Mouse (Mus musculus) thymus, postnatal 0 days (tissue): Measurements from ENCODE around the gene Omt2b. TPM values are rescaled to one million over a fixed set of nuclear protein-coding genes. Genes with fewer than 3 reads are reported as not detected.
"Not testable (repeated sequence)": the region's sequence is repeated elsewhere in the genome, so short reads cannot be mapped to it uniquely, and the experiment has no call there.

Source experiments
- DNase-seq: peaks from one replicate; pipeline ENCODE4 v3.0.0-alpha.2; 2015; ENCODE audit warnings: low spot score
- polyA plus RNA-seq: library from polyadenylated mRNA; unstranded; fragments of >200 nt; fragmentation: Nextera tagmentation; extraction: Ambion mirVana; gene quantifications from 2 replicates; pipeline ENCODE4 v1.2.1, GENCODE M21; 2015

Gene Omt2b
- 0.21 and 0.68 TPM in 2 replicates for polyA plus RNA-seq

DNA sequence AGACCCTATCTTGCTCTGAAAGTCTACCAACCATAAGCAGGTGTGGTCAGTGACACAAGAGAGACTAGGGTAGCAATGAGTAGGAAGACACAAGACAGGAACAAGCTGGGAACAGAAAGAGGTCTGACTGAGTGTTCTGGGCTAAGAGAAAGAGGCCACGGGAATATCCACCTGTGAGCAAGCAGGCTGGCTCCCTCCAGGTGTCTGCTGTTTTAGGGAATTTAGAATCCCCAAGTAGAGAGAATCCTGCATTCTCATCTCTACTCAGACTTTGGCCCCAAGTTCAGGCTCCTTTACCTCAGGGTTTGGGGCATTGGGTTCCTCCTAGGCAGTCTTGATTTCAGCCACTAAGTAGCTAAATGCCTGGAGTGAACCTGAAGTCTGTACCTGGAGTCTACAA is at the start of gene Omt2b:
TSS of gene Omt2b (plus strand) at position 301 of the 400 bp plus-strand sequence.
- not testable (repeated sequence) for DNase-seq

DNA sequence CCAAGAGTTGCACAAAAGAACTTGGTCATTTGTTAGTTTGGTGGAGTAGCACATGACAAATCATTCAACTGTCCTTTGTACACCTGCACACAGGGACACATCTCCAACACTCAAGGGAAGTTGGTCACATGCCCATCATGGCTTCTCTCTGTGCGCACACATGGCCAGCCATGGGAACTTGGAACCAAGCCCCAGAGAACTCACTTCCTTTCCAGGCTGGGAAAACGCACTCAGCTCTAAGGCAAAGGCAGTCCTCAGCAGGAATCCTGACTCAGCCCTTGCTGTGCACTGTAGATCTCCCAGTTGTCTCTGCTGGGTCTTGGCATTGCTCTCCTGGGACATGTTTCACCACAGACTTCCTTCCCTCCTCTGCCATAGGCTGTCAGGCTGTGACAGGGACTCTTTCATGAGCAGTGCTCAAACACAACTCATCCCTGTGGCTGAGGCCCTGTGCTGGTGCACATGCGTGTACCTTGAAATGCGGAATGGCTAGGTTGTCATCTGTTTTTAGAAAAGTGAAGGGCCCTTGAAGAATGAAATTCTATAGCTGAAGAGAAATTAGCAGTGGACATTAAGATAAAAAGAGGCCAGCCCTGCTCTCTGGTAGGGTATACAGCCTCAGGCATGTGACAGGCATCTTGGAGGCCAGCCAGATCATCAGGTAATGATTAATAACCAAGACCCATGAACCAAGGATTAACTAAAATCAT is 45.2 kb upstream of the Omt2b start:
- not testable (repeated sequence) for DNase-seq

DNA sequence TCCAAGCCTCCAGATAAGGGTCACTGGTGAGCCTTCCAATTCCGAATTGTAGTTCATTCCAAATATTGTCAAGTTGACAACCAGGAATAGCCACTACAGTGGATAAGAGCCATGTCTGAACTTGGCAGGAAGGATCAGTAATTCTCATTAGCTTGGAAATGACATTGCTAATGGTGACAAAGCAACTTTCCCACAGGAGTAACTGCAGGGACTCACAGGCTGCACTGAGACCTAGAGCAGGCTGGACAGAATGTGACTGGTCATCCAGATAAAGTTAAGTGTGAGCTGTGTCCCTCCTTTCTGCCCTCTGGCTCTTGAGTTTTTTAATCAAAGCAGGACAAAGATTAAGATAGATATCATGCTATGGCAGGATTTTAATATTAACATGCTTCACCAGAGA is 38.3 kb upstream of the Omt2b start:
- DNase-seq: not testable (repeated sequence)

DNA sequence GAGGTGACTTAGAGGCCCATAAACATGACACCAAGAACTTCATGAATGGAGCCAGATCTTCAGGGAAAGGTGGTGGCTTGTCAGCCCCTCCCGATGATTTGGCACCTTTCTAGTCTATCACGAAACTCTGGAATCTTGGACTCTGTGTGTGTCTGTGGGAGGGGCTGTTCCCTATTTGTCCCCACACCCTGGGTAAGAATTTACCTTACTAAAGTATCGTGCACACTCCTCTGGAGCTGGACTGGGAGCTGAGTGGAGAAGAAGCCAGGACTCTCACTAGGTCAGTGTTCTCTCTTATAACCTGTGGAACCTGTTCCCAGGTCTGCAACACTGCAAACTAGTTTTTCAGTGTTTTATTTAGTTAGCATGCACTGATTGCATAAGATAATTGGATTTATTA is 37.7 kb upstream of the Omt2b start, which contains the start of gene Gm10639:
TSS of gene Gm10639 (plus strand) at position 201 of the 400 bp plus-strand sequence.
- DNase-seq: not testable (repeated sequence)

DNA sequence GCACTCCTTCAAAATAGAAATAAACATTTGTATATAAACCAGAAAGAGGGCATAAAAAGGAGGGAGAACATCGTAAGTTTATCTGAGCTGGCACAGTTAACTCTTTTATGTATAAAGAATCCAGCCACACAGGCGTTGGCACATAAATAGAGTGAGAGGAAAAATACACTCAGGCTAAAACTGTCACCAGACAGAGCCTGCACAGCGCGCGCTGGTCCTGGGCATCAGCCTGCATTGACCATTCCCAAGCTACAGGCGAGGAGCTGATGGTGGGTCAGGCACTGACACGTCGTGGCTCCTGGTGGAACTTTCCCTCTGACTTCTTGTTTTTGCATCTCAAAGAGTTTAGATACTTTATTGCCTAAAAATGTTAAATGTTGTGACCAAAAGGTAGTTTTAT is 34.9 kb upstream of the Omt2b start:
- DNase-seq: not testable (repeated sequence)

DNA sequence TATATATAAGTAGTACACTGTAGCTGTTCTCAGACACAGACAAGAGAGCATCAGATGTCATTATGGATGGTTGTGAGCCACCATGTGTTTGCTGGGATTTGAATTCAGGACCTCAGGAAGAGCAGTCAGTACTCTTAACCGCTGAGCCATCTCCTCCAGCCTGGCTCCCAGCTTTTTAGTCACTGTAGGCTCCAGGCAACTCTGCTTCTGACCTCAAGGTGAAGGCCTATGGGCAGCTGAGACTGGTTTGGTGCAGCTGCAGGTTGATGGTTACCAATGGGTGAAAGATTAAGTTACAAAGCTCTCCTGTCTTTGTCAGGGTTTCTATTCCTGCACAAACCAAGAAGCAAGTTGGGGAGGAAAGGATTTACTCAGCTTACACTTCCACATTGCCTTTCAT is 33.7 kb upstream of the Omt2b start:
- not testable (repeated sequence) for DNase-seq

DNA sequence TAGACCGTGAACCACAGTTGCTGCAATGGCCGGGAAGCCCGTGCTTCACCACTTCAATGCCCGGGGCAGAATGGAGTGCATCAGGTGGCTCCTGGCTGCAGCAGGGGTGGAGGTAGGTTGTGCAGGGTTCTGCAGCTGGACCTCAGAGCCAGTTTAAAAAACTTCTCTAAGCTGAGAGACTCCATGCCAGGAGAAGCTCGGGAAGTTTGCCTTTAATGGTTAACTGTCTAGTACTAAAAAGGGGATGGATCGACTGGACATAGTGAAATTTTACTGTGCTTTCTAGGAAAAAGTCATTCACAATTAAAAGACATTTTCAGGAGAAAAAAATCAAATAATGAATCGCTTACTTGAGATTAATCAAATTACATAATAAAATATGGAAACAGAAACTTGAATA is 32.6 kb upstream of the Omt2b start:
- DNase-seq: not testable (repeated sequence)

DNA sequence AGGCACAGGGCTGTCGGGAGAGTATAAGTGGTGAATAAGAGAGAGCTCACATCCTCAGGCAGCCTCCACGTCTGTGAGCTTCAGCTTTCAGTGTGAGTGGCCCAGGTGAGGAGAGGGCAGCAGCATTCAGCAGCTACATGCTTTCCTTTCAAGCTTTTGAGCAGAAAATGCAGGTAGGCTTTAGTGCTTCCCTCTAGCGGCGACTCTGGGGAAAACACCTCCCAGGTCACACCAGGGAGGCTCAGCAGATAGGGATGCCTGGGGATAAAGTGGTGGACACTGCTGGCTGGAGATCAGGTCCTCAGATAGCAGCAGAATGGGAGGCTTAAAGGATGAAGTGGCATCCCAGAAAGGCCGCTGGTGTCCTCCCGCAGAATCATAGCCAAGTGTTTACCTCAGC is 31.3 kb upstream of the Omt2b start:
- peak; percentile 37 for DNase-seq

DNA sequence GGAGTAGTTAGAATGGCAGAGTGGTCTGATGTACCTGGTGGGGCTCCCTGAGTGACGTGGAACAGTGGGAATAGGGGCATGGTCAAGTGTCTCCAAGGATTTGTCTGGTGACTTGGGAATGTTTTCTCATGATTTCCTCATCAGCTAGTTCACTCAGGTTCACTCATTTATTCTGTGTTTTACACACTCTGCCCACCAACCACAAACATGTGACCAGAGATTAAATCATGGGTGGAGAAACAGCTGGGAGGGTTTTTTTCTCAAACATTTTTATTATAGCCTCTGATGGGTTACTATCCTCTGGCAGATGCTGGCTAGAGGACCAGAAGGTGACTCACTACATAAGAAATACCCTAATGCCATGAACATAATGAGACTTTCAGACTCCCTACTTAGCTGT is 29.2 kb upstream of the Omt2b start:
- no peak for DNase-seq

DNA sequence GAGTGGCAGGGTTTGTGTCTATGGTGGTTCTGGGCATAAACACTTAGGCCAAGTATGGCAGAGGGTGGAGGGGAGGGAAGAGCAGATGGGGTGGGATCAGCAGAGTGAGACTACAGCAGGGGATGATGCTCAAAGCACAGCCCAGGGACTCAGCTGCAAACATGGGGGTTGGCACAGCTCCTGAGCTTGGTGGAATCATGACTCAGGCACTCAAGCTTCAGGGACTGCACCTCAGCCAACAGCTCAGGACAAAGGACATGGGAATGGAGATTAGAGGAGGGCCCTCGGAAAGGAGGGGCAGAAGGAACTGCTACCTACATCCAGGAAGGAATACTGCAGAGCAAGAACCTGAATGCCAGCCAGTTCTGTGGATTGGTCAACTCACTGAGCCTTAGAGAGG is 28.2 kb upstream of the Omt2b start:
- not testable (repeated sequence) for DNase-seq

DNA sequence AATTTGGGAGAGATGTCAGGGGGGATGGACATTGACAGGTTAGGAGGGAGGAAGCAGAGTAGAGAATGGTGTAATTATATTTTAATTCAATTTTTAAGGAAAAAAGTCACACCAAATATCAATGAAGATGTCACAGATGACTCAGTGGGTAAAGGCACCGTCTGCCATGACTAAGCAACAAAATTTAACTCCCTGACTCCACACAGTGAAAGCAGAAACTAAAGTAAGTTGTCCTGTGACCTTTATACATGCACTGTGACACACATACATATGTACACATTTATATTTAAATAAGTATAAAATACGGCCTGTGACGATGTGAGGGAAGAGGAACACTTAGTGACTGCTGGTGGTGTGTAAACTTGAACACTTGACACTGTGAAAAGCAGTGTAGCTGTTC is 19.3 kb upstream of the Omt2b start:
- not testable (repeated sequence) for DNase-seq

DNA sequence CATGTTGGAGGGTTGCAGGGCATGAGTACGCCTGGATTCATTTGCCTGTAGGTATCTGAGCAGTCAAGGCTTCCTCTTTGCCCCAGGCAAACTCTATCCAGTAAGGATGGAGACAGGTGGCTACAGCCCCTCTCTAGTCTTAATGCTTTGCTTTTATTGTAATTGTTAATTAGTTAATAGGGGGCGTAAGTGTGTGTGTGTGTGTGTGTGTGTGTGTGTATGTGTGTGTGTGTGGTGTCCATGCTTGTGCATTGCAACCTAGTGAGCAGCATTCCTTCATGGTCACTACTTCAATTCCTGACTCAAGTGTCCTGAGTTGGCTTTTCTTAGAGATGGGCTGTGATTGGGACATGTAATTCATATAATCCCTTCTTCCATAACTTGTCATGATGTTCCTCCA is 12.7 kb upstream of the Omt2b start, which contains the start of gene Omt2a:
TSS of gene Omt2a (minus strand) at position 101 of the 400 bp plus-strand sequence.
- DNase-seq: no peak

DNA sequence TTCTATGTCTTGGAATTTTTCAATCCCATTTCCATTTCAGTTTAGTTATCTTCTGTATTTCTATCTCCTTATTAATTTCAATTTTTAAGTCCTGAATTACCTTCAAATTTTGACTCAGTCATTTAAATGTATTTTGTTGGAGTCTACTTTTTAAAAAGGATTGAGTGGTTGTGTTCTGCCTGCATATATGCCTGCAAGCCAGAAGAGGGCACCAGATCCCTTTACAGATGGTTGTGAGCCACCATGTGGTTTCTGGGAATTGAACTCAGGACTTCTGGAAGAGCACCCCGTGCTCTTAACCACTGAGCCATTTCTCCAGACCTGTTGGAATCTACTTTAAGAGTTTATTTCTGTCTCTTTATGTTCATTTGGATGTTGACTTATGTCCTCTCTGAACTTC is 7.9 kb upstream of the Omt2b start:
- no peak for DNase-seq

DNA sequence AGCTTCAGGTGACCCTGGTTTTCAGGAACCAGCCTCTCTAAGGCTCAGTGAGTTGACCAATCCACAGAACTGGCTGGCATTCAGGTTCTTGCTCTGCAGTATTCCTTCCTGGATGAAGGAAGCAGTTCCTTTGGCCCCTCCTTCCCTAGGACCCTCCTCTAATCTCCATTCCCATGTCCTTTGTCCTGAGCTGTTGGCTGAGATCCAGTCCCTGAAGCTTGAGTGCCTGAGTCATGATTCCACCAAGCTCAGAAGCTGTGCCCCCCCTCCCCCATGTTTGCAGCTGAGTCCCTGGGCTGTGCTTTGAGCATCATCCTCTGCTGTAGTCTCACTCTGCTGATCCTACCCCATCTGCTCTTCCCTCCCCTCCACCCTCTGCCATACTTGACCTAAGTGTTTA is 9.7 kb downstream of the Omt2b start:
- not testable (repeated sequence) for DNase-seq

DNA sequence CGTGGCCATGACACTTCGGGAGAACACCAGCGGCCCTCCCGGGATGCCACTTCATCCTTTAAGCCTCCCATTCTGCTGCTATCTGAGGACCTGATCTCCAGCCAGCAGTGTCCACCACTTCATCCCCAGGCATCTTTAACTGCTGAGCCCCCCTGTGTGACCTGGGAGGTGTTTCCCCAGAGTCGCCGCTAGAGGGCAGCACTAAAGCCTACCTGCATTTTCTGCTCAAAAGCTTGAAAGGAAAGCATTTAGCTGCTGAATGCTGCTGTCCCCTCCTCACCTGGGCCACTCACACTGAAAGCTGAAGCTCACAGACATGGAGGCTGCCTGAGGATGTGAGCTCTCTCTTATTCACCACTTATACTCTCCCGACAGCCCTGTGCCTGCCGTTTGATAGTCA is 12.9 kb downstream of the Omt2b start:
- DNase-seq: peak; percentile 36

DNA sequence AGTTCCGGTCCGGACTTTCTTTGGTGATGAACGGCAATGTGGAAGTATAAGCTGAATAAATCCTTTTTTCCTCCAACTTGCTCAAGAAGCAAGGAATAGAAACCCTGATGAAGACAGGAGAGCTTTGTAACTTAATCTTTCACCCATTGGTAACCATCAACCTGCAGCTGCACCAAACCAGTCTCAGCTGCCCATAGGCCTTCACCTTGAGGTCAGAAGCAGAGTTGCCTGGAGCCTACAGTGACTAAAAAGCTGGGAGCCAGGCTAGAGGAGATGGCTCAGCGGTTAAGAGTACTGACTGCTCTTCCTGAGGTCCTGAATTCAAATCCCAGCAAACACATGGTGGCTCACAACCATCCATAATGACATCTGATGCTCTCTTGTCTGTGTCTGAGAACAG is 15.1 kb downstream of the Omt2b start:
- not testable (repeated sequence) for DNase-seq

DNA sequence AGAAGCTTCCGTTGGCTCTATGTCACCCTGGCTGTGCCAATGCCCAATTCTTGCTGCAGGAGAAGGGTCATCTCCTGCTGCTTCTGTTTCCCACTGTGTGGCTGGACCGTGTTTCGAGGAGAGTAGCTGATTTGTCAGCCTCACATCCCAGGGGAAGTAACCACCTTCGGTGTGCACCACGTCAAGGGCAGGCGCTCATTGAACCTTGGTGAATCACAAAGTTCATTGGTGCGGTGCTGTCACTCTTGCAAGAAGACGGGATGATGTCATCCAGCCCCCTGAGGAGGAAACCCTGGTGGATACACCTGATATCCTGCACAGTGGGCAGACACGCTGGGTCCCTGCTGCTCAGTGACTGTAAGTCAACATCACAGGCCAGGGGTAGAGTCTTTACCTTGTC is 15.7 kb downstream of the Omt2b start:
- not testable (repeated sequence) for DNase-seq

DNA sequence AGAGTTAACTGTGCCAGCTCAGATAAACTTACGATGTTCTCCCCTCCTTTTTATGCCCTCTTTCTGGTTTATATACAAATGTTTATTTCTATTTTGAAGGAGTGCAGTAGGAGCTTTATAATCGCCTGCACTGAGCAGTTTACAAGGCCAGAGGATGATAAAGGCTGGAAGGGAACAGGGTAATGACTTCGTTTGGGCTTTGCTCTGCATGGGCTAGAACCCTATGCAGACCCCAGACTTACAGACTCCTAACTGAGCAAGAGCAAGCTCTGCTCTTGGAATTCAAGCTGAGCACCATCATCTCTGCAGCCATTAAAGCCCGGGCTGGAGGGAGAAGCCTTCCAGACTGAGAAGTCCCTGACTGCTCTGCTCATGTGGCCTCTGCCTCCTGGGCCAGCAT is 17.8 kb downstream of the Omt2b start:
- not testable (repeated sequence) for DNase-seq

DNA sequence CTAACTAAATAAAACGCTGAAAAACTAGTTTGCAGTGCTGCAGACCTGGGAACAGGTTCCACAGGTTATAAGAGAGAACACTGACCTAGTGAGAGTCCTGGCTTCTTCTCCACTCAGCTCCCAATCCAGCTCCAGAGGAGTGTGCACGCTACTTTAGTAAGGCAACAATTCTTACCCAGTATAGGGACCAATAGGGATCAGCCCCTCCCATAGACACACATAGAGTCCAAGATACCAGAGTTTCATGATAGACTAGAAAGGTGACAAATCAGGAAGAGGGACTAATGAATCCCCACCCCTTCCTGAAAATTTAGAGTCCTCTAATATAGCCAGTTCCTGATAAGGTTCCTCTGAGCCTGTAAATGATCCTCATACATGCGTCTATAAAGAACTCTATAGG is 19.6 kb downstream of the Omt2b start:
- DNase-seq: no peak

DNA sequence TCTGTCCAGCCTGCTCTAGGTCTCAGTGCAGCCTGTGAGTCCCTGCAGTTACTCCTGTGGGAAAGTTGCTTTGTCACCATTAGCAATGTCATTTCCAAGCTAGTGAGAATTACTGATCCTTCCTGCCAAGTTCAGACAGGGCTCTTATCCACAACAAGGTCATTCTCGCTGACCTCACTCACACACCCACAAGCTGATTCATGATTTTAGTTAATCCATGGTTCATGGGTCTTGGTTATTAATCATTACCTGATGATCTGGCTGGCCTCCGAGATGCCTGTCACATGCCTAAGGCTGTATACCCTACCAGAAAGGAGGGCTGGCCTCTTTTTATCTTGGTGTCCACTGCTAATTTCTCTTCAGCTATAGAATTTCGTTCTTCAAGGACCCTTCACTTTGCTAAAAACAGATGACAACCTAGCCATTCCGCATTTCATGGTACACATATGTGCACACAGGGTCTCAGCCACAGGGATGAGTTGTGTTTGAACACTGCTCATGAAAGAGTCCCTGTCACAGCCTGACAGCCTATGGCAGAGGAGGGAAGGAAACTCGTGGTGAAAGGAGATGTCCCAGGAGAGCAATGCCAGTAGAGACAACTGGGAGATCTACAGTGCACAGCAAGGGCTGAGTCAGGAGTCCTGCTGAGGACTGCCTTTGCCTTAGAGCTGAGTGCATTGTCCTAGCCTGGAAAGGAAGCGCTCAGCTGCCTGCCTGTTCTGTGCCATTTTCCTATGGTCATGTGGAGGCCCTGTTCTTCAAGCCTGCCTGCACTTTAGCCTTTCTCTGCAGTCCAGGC is 21.0 kb downstream of the Omt2b start:
- DNase-seq: not testable (repeated sequence)

DNA sequence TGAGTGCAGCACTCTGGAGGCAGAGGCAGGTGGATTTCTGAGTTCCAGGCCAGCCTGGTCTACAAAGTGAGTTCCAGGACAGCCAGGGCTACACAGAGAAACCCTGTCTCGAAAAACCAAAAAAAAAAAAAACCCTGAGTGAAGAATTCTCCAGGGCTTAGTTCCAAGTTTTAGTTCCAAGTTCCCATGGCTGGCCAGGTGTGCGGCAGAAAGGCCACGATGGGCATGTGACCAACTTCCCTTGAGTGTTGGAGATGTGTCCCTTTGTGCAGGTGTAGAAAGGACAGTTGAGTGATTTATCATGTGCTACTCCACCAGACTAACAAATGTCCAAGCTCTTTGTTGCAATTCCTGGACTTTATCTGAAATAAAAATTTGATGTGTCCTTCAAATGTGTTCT is 21.8 kb downstream of the Omt2b start:
- DNase-seq: not testable (repeated sequence)

DNA sequence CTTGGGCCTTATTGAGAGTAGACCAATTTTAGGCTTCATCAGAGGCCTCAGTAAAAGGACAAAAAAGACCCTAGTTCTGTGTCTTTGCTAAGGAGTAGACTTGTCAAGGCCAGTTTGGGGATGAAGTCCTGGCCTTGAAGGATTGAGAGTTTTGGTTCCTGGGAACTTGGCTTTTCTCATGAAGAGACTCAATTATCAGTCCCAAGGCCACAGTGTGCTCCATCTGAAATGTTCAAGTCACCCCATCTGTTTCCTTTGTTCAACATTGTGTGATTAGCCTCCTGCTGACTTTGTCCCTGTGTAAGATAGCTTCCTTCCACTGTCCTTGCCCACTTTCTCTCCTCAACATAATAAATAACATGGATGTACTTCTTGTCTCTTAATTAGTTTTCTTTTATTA is 22.6 kb downstream of the Omt2b start:
- not testable (repeated sequence) for DNase-seq
